ENCODE assay signal across 23 mouse cellular contexts in genomic region chr17:88624386-88624785, GRCm38 (mm10). TPM values are rescaled to one million over a fixed set of nuclear protein-coding genes. Genes with fewer than 3 reads are reported as not detected.
"Had no signal": no experiment of that assay in that cellular context is flagged by ENCODE, and none has a peak within 500 bp of the region (broad histone marks: within the 10 kb centered on the region; RNA-seq: fewer than 3 reads in every experiment).

No protein-coding gene starts in this region.

- H3K4me1 ChIP-seq: midbrain, embryonic 15.5 days had no signal

- DNase-seq: lung, adult 2 months; lung, postnatal 14 days; lung, postnatal 36 days; right cerebral cortex, postnatal 14 days; thymus, adult 2 months; thymus, postnatal 25 days; thymus, postnatal 4 days had no signal

- H3K27ac ChIP-seq: macrophage; midbrain, embryonic 13.5 days; midbrain, embryonic 15.5 days; neural tube, embryonic 12.5 days; stomach, embryonic 15.5 days; stomach, postnatal 0 days had no signal

- H3K4me2 ChIP-seq: lung, embryonic 15.5 days; midbrain, embryonic 11.5 days; midbrain, embryonic 13.5 days; midbrain, embryonic 15.5 days; neural tube, embryonic 12.5 days; stomach, embryonic 15.5 days had no signal

- H3K9ac ChIP-seq: lung, embryonic 15.5 days; midbrain, embryonic 13.5 days; midbrain, embryonic 15.5 days; neural tube, embryonic 12.5 days; stomach, embryonic 15.5 days had no signal

- H3K9me3 ChIP-seq: lung, embryonic 15.5 days; midbrain, embryonic 15.5 days; neural tube, embryonic 12.5 days; stomach, embryonic 15.5 days had no signal

- H3K27me3 ChIP-seq: lung, embryonic 15.5 days; midbrain, embryonic 13.5 days; midbrain, embryonic 15.5 days; neural tube, embryonic 12.5 days; stomach, embryonic 15.5 days had no signal

- H3K4me3 ChIP-seq: lung, embryonic 15.5 days; megakaryocyte, embryonic 14.5 days; midbrain, embryonic 13.5 days; midbrain, embryonic 15.5 days; neural tube, embryonic 12.5 days; stomach, embryonic 15.5 days had no signal

- ATAC-seq: lung, postnatal 0 days; midbrain, embryonic 13.5 days; midbrain, embryonic 15.5 days had no signal

- H3K36me3 ChIP-seq: midbrain, embryonic 13.5 days; midbrain, embryonic 15.5 days; neural tube, embryonic 12.5 days; stomach, embryonic 15.5 days had no signal

RNA-seq across cellular contexts. Expression of gene Ston1, which starts 26.9 kb away (rescaled TPM):
- total RNA-seq: megakaryocyte progenitor cell, adult 5-6 weeks; monocyte, adult 5-6 weeks; neutrophil, adult 5-6 weeks had no signal

RNA-seq across cellular contexts. Expression of gene Gtf2a1l, which starts 44.1 kb away (rescaled TPM):
- total RNA-seq: megakaryocyte progenitor cell, adult 5-6 weeks; midbrain, postnatal 0 days; monocyte, adult 5-6 weeks had no signal
- polyA plus RNA-seq: lung, adult 2 months; lung, postnatal 0 days; macrophage; spleen, adult 2 months; stomach, postnatal 0 days; urinary bladder, adult 2 months had no signal
